Mouse (Mus musculus) retina, postnatal 1 day (tissue): Measurements from ENCODE around the gene Xntrpc.
"Not testable (repeated sequence)": the region's sequence is repeated elsewhere in the genome, so short reads cannot be mapped to it uniquely, and the experiment has no call there.

ENCODE experiments used
- DNase-seq: peaks from one replicate; pipeline ENCODE4 v3.0.0-alpha.2; 2012

Gene Xntrpc

DNA sequence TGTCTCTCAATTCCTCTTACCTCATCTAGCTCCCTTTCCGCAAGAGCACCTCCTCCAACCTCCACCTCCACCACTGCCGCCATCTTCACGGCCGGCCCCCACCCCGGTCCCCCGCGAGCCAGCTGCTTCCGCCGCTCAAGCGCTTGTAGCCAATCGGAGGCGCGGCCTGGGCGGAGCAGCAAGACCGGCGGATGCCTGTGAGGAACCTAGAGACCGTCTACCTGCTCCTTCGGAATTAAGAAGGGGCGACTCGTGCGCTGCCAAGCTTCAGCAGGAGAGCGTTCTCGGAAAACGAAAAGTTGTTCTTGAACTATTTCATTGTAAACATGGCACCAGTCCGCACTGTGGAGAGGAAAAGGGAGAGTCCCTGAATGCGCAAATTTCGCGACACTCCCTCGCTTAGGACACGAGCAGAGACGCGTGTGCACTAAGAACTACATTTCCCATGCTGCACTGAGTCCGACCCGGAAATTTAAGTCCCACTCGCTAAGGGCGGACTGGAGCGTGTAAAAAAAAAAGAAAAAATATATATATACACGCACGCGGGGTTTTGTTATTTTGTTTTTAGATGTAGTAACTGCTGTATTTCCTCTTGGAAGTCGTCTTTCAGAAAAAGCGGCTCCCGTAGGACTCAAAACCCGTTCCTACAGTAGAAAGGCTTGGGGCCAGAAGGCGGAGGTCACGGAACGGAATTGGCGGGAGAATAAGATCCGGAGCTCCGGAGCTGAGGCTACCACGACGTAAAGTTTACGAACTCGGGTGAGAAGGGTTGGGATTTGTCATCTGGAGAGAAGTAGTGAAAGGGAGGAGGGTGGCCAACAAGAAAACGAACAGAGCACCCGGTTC, at the start of gene Xntrpc, which contains the start of the genes Rnf121 and Xndc1:
TSS of gene Xntrpc (plus strand) at position 668 of the 846 bp plus-strand sequence.
TSS of gene Rnf121 (minus strand) at position 424 of the 846 bp plus-strand sequence.
TSS of gene Xndc1 (plus strand) at position 466 of the 846 bp plus-strand sequence.
- DNase-seq: peak; percentile 96

DNA sequence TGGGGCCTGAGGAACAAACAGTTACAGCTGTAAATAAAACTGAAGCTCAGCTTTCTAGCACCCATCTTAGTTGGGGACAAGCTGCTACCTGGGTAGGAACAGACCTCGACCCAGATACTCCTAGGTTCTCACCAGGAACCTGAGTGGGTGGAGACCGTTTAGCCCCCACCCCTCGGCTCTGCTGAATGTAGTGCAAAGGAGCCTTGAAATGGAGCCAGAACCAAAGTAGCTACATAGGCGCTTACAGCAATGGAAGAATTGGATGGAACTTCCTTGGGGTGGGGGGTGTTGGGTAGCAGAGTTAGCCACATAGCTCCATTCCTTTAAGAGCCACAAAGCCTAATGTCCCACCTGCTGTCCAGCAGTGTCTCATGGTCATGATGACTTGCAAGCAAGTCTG, 48.6 kb upstream of the Xntrpc start:
- no peak for DNase-seq

DNA sequence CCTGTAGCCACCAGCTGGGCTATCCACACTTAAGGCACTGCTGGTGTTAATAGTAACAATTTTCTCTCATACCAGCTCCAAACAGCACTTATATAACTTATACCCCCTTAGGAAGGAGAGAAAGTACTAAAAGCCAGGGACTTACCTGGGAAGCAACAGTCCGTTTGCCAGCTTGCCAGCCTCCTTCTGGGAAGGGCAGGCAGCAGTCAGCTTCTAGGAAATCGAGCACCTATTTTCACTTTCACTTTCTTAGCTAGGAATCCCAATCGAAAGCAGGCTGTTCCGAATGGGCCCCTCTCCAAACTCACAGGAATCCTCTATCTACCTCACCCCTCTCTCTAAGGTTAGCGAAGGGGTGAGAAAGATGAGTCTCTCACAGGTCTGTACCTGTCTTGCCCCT, 48.1 kb upstream of the Xntrpc start:
- no peak for DNase-seq

DNA sequence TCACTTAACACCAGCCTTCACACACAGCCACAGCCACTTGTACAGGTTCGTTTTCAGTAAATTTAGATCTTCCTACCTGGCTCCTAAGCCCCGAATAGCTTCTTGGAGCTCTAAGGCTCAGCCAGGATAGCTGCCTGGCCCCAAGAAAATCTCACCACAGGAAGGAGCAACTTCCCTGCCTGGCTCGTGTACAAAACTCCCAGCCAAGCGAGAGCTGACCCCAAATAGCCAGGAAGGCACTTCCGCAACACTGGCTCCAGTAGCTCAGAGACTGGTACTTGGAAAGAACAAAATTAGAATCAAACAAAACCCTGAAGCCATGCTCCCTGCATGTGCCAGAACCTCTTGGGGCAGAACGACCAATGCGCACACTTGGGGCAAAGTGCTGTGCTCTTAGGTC, 47.5 kb upstream of the Xntrpc start:
- DNase-seq: no peak

DNA sequence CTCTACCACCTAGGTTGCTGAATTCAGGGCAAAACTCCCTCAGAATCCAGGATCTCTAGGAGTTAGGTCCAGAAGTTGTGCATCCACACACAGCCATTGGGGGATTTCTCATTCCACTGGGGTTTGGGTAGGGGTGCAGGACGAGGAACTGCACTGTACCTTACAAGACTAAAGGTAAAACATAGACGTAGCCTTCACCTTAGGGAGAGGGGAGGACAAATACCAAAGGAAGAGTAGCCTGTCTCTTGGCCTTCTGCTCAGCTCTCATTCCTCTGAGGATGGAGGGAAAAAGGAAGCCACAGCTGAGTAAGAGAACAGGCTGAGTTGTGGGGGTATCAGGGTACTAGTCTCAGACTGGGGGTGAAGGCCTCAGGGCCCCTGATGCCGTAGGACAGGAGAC, 46.9 kb upstream of the Xntrpc start, which contains the start of gene Il18bp:
TSS of gene Il18bp (minus strand) at position 101 of the 400 bp plus-strand sequence.
- DNase-seq: no peak

DNA sequence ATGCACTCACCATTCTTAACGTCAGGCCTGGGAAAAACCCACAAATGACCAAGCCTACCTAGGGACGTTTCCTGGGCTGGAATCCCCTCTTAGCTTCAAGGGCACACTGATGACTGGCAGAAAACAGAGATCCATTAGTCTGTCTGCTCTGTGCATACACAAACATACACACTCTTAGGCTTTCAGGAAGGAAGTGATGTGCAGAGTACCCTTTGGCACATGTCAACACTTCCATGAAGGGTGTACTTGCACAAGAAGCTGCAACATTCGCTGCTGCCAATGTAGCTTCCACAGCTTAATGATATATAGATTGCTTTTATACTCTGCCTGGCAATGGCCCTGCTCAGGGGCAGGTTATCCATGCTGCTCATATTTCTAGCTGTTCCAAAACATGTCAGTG, 46.2 kb upstream of the Xntrpc start:
- DNase-seq: no peak

DNA sequence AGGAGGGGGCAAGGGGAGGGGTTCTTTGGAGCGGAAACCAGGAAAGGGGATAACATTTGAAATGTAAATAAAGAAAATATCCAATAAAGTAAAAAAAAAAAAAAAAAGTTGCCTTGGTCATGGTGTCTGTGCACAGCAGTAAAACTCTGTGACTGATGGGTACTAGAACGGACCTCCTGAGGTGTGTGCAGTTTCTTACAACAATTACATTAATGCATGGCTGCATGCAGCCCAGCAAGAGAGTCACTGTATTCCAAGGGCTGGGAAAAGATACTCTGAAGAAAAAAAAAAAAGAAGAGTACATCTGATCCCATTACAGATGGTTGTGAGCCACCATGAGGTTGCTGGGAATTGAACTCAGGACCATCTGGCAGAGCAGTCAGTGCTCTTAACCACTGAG, 44.6 kb upstream of the Xntrpc start:
- DNase-seq: not testable (repeated sequence)

DNA sequence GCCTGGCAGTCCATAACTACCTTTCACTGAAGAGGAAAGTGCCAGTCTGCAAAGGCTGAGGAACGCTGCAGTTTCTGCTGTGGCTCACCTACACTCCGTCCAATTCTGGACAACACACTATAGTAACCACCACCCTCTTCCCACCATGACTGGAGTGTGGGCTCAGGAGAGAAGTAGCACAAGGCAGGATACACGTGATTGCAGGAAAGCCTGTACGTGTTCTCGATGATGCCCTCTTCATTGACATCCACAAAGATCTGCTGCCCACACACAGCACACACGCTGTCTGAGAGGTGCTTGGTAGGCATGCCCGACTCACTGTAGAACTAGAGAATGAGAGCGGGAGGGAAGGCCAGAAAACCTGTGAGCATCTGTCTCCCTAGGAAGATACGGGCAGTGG, 41.7 kb upstream of the Xntrpc start:
- DNase-seq: no peak

DNA sequence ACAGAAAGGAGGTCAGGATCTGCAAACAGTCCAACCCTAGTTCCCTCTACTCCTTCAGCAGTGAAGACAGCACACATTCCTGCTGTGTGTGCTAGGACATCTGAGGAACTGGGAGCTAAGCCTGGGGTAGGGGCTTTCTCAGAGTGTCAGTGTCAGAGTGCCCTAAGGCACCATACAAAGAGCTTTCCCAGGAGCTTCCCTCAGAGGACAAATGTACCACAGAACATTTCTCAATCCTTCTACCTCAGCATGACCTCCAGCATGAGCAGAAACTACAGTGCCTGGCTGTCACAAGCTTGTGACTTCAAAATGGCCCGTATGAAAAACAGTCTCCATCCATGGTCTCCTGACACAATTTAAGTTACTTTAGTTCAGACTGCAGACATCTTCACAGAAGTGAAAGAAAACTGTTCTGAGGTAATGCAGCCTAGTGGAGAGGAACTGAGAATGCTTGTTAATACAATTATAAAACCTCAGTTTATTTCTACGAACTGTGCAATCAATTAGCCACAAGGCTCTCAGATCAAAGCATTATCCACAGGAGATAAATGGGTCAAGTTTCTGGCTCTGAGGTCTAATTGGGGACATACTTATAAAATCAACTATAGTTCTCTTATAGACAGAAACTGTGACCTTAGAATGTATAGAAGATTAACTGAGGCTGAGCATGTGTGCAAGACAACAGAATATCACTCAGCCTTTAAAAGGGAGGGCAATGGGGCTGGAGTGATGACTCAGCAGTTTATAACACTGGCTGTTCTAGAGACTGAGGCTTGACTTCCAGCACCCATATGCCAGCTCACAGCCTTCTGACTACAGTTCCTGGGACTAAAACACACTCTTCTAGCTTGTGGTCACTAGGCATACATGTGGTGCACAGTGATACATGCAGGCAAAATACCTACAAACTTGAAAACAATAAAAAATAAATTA, 40.1 kb upstream of the Xntrpc start:
- DNase-seq: peak; percentile 49

DNA sequence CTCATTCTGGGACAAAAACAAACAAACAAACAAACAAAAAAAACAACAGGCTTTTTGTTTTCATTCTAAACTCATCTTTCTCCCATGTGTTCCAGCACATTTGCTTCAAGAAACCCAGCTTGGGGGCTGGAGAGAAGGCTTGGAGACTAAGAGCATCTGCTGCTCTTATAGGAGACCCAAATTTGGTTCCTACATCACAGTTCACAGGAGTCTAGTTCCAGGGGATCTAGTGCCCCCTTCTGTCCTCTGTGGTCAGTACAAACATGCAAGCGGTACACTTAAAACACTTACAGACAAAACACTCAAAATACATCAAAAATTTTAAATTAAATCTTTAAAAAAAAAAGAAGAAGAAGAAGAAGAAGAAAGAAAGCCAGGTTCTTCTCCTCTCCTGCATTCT, 30.6 kb upstream of the Xntrpc start:
- DNase-seq: peak; percentile 23

DNA sequence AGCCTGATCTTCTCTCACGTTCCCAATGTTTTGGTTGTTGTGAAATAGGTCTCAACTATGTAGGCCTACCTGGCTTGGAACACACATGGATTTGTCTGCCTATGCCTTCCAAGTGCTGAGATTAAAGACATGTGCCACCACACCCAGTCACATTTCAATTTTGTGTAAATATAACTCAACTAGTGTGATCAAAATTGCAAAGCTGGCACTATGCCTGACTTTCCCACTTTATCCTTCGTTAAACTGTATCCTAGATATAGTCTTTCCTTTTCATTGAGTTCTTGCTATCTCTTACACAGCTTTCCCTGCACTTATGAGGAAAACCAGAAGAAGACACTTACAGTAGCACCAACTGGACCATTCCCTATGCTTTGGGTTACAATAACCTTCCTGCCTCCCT, 30.0 kb upstream of the Xntrpc start:
- no peak for DNase-seq

DNA sequence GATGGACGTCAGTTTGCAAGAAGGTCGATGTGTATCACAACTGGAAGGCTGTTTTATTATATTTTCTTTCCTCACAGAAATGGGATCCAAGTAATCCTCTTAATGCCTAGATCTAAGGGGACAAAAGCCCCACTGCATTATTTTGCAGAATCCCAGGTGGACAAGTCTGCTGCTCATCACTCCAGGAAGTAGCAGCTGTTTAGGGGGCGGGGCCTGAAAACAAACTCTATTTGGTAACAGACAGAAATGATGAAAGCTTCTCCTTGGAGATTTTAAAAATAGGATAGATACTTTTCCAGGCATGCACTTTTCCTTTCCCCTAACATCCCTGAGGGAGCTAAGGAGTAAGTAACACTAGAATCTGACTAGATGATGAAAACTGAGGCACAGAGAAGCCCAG, 28.2 kb upstream of the Xntrpc start:
- no peak for DNase-seq

DNA sequence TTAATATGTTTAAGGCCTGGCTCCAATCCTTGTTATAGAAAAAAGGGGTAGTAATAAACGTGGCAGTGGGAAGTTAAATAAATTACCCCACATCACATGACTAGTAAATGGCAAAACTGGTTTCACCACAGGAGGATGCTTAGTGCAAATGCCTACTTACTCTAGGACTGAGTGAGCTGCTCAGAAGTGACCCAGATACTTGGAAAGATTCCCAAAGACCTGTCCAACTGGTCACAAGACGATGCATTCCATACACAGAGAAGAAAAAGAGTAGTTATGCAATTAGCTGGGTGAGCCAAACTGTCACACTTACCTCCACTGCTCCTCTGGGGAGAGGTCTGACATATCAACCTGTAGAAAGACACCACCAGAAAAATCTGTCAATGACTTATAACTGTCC, 23.2 kb upstream of the Xntrpc start:
- no peak for DNase-seq

DNA sequence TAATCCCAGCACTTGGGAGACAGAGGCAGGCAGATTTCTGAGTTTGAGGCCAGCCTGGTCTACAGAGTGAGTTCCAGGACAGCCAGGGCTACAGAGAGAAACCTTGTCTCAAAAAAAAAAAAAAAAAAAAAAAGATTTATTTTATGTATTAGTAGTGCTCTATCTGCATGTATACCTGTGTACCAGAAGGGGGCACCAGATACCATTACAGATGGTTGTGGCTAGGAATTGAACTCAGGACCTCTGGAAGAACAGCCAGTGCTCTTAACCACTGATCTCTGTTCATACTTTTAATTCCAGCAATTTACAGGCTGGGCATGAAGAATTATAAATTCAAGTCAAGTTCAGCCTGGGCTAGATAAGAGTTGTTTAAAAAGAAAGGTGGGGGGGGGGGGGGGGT, 17.0 kb upstream of the Xntrpc start:
- DNase-seq: not testable (repeated sequence)

DNA sequence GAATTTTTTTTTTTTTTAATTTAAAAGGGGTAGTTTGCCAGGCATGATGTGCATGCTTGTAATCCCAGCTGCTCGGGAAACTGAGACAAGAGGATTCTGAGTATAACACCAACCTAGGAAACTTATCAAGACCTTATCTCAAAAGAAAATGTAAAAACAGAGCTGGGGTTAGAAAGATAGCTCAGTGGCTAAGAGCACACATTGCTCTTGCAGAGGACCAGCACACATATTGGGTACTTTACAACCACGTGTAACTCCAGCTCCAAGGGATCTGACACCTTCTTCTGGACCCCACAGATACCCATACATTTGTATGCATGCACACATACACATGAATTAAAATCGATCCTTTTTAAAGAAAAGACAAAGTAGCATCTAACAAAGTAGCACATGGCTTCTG, 4.2 kb upstream of the Xntrpc start:
- no peak for DNase-seq

DNA sequence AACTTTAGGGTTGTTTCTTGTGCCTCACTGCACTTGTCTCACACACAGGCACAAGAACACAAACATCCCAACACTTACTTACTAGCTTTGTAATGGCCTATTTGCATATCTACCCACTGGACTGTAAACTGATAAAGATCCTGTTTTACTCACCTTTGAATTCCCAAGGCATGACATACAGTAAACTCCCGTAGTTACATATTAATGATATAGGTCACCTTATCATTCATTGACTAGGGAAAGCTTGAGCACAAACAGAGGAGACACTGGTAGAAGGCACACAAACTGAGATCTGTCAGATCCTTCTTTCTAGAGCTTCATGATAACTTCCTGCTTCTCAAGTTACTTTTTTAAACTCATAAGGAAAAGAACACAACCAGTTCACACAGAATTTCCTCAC, 3.3 kb upstream of the Xntrpc start:
- DNase-seq: no peak

DNA sequence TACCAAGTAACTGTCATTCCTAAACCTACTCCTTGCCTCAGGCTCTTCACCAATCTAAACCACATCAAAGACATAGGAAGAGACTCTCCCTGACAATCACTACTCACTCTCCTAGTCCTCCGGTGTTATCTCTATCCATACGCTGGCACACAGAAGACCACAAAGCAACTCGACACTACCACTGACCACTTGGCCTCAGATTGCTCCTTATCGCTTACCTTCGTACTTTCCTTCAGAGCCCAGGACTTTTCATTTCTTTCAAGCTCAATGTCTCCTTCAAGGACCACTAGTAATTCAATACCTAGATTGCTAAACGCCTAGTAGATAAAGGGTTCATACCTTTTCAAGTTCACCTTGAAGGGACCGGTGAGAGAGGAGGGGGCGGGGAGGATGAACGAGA, 1.6 kb upstream of the Xntrpc start:
- DNase-seq: no peak

DNA sequence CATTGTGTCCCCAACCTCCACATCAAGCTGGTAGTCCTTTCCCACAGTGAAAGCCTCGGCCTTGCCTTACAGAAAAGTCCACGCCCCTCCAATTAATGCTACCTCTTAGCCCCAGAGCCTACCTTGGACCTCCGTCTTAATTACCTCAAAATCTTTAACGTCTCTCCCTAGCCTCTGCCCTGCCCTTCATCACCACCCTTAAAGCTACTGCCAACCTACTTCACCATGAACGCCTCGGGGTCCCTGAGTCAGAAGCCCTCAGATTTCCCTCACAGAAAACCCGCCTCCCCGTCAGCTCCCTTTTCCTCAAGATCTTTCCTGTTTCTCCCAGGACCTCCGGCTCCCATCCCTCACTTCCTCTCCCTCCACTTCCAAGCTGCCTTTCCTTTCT, 863 bp upstream of the Xntrpc start:
- DNase-seq: no peak

DNA sequence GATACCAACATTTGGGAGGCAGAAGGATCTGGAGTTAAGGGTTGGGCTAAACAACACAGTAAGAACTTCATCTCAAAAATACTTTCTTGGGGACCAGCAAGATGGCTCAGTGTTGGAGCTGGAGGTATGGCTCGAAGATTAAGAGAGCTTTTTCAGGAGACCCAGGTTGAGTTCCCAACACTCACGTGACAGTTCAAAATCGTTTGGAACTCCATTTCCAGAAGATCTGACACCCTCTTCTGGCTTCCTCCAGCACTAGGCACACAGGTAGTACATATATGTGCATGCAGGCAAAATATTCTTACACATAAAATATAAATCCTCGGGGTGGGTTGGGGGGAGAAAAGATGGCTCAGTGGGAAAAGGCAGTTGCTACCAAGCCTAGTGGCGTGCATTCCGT, 850 bp downstream of the Xntrpc start:
- DNase-seq: no peak

DNA sequence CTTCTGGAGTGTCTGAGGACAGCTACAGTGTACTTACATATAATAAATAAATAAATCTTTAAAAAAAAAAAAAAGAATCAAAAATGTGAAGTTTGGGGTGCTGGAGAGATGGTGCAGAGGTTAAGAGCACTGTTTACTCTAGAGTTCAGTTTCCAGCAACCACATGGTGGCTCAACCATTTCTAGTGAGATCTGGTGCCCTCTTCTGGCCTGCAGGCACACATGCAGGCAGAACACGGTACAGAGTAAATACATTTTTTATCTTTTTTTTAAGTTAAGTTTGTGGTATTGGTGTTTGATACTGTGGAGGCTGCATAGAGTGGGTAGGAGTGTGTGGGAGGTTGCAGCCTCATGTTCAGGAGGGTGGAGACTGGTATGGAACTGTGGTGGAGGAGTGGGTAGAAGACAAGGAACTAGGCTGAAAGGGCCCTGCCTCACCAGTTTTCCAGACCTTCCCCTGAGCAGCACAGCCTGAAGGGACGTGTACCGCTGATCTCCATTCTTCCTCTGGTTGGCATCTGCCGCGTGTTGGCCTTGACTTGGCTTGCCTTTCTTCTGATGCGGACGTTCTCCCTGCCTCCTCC, 11.3 kb downstream of the Xntrpc start:
- DNase-seq: peak; percentile 28

DNA sequence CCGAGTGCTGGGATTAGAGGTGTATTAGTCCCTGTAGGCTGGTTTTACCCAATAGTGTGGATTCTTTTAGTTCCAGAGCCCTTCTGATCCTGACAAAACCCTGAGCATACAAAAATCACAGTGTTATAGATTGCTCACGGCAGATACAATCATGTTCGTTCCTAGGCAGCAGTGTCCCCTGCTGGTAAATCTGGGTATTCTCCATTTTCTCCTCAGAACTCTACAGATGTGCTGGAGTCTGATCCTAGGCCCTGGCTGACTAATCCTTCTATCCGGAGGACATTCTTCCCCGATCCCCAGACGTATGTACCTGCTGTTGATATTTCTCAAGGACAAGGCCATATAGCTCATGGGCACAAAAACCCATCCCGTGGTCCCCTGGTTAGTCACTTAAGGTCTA, 13.0 kb downstream of the Xntrpc start:
- DNase-seq: peak; percentile 55

DNA sequence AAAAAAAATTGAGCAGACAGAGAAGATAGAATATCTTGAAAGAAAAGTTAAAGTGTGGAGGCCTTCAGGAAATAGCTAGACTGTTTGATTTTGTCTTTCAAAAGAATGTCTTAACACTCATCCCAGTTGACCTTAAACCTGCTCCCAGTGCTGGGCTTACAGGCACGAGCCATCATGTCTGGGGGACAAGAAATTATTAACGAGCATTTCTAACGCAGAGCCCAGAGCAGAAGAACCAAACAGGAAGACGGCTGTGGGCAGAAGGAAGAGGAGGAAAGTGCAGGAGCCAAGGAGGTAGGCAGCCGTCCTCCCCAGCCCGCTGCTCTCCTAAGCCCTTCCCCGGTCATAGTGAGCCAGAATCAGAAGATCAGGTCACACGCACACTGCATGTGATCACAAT, 14.8 kb downstream of the Xntrpc start:
- no peak for DNase-seq

DNA sequence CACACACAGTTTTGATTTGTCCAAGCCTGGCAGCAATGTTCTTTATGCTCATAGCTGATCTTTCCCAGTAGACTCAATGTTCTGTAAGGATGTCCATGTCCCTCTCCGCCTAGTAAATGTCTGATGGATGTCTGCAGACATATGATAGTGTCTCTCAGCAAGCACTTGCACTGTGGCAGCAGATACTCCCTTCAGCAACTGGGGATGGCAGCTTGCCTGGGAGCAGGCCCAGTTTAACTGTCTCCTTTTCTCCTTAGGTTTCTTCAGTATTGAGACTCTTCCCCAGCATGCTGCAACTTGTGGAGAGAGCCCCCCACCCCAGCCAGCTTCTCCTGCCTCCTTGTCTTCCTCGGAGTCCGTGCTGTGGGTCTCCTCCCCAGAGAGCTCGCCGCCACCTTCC, 16.3 kb downstream of the Xntrpc start:
- DNase-seq: no peak
